Mouse (Mus musculus): ENCODE data around the gene Desi2. TPM values are rescaled to one million over a fixed set of nuclear protein-coding genes. Genes with fewer than 3 reads are reported as not detected.
"Not testable (repeated sequence)": the region's sequence is repeated elsewhere in the genome, so short reads cannot be mapped to it uniquely, and the experiment has no call there.

The Desi2 gene
- total RNA-seq (2012; rRNA removed) (10.4 and 11.1 TPM in 2 replicates), total RNA-seq (2014; rRNA removed) (31.2 and 32.9 TPM in 2 replicates), polyA plus RNA-seq (2012; ENCODE audit: insufficient read length, low read depth) (11.7 and 14.7 TPM in 2 replicates)

DNA sequence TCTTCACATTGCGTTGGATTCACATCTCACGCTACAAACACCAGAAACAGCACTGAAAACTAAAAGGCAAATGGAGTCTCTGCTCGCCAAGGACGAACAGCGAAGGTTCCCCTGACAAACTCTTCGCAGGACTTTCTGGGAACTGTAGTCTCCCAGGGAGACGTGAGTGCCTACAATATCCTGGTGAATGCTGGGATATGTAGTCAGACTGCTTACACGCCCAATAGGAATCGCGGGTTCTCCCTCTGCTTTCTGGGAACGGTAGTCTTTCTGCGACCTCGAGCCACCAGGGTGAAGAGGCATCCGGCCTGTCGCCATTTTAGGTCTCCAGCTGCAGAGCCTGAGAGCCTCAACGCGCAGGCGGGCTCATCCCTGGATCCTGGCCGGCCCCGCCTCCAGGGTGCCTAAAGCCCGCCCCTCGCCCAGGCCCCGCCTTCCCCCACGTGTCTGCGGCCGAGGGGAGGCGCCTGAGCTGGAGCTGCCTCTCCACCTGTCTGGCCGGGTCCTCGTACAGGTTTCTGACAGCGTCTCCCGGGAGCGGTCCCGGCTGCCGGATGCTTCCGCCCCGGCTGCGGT is at the start of gene Desi2:
Gene Desi2, plus strand, starts transcription at position 202 of the 576 bp plus-strand sequence.
- Histone ChIP-seq H3K4me3 (replicated peaks in 1 of 3; ENCODE audit: low read depth in 2 of 3, low read length in 2 of 3, poor library complexity in 1 of 3) (peak within 1 kb of the TSS; percentile 52 to 82 (median 70)), H3K4me1 (ENCODE audit: control insufficient read depth in 1 of 2, insufficient read depth in 2 of 2) (peaks cover 0 to 26% of the 10 kb centered on the region in 2 experiments; a peak in 2 of 4 replicates), H3K27ac (ENCODE audit: insufficient read depth, low read depth) (peak within 1 kb of the TSS; percentile 54; the same call in 1 of the 2 replicates), H3K4me2 (ENCODE audit: insufficient read depth, low read depth, poor library complexity, severe bottlenecking) (peak within 1 kb of the TSS; percentile 80; the same call in 1 of the 2 replicates), H3K9ac (ENCODE audit: insufficient read depth, low read depth) (peak within 1 kb of the TSS; percentile 67; the same call in 1 of the 2 replicates)
- in situ Hi-C loops (cut with MboI; ENCODE audit: low pct_ligation_motif_present, low pct_unique_long_range_greater_than_20kb, low sequenced_read_pairs); H3K27me3 ChIP-seq (replicated peaks); H3K9me3 ChIP-seq (replicated peaks; ENCODE audit: low read length); H3K36me3 ChIP-seq (replicated peaks in 1 of 2; ENCODE audit: control insufficient read depth in 1 of 2, insufficient read depth in 1 of 2, low read length in 1 of 2); dilution Hi-C loops (cut with MboI; ENCODE audit: extremely low pct_ligation_motif_present, extremely low pct_unique_long_range_greater_than_20kb, low sequenced_read_pairs); H3K79me2 ChIP-seq (replicated peaks; ENCODE audit: control insufficient read depth, extremely low read depth, insufficient read depth, poor library complexity, severe bottlenecking): not testable (repeated sequence)
- TF ChIP-seq CHD2 (IDR thresholded peaks at IDR 0.05; ENCODE audit: low read length) (peak; percentile 64), MXI1 (IDR thresholded peaks at IDR 0.05; ENCODE audit: low read depth, low read length) (peak; percentile 70), ZMIZ1 (IDR thresholded peaks at IDR 0.05; ENCODE audit: low read depth, low read length) (peak; percentile 77; the same call in 1 of the 2 replicates), KAT2A (IDR thresholded peaks at IDR 0.05; ENCODE audit: insufficient replicate concordance, low read length) (peak; percentile 97), TBP (conservative IDR thresholded peaks at IDR 0.05; ENCODE audit: low read depth, low read length) (peak; percentile 85), POLR2AphosphoS2 (IDR thresholded peaks at IDR 0.05; ENCODE audit: low read depth, low read length) (peak; percentile 78; the same call in 1 of the 2 replicates), MAX (IDR thresholded peaks at IDR 0.05; ENCODE audit: low read length) (peak; percentile 33; the same call in 1 of the 2 replicates), HCFC1 (IDR thresholded peaks at IDR 0.05; ENCODE audit: low read depth, low read length) (peak; percentile 92), MYC (IDR thresholded peaks at IDR 0.05; ENCODE audit: low read depth, low read length) (peak; percentile 10; the same call in 1 of the 2 replicates), E2F4 (IDR thresholded peaks at IDR 0.05; ENCODE audit: insufficient replicate concordance, low read depth, low read length) (0 out of 2 replicates have a peak, but pooled peaks have one; percentile 56), NRF1 (IDR thresholded peaks at IDR 0.05; ENCODE audit: low read depth, low read length) (peak; percentile 79), SIN3A (IDR thresholded peaks at IDR 0.05; ENCODE audit: low read length) (peak; percentile 65), POLR2A (IDR thresholded peaks at IDR 0.05; ENCODE audit: low read depth, low read length) (peak; percentile 79), TCF12 (IDR thresholded peaks at IDR 0.05; ENCODE audit: low read depth, low read length) (peak; percentile 65), ELF1 (IDR thresholded peaks at IDR 0.05; ENCODE audit: low read depth, low read length) (peak; percentile 80), BHLHE40 (IDR thresholded peaks at IDR 0.05; ENCODE audit: low read depth, low read length) (peak; percentile 27; the same call in 1 of the 2 replicates), USF1 (IDR thresholded peaks at IDR 0.05; ENCODE audit: low read depth, low read length) (peak; percentile 59), GABPA (IDR thresholded peaks at IDR 0.05; ENCODE audit: insufficient replicate concordance, low read depth, low read length) (peak; percentile 64; the same call in 1 of the 2 replicates), MEF2A (IDR thresholded peaks at IDR 0.05; ENCODE audit: borderline replicate concordance, low read depth, low read length) (0 out of 2 replicates have a peak, but pooled peaks have one; percentile 27), NELFE (IDR thresholded peaks at IDR 0.05; ENCODE audit: low read depth, low read length) (peak; percentile 84)
- DNase-seq (ENCODE audit: extremely low read depth) = peak; percentile 96
